Mouse (Mus musculus) liver, postnatal 0 days (tissue): Measurements from ENCODE around the gene Hist1h3b.

Experiments
- CTCF ChIP-seq: sonication (generic); IDR thresholded peaks from 2 replicates; pipeline ENCODE4 v1.5.1; 2016; ENCODE audit warnings: antibody characterized with exemption, low read depth
- EP300 ChIP-seq: IDR thresholded peaks from 2 replicates; pipeline ENCODE4 v1.6.1; 2016; ENCODE audit warnings: antibody characterized with exemption, low read depth, mild to moderate bottlenecking

- TF ChIP-seq CTCF: no peak
- TF ChIP-seq EP300: no peak
Observed at GRCm38 (mm10) chr13:23757921-23758320, 5.9 kb downstream of the Hist1h3b start.
